Mouse (Mus musculus): ENCODE measurements around the gene Tnfaip8l2.

DNA sequence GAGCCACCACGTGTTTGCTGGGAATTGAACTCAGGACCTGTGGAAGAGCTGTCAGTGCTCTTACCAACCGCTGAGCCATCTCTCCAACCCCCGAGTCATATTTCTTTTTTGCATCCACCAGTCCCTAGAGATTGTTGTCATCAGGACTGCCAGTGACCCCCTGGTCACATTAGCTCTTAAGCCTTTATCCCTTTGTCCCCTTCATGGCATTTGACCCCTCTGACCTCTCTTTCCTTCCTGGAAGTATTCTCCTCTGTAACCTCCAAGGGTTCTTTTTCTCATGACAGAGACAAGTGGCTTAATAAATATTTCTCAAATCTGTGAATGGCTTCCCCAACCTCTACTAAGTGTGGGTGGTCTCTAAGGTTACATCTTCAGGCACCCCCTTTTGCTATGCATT is 5.8 kb upstream of the Tnfaip8l2 start:
- no peak for TF ChIP-seq CTCF (IDR thresholded peaks at IDR 0.05; ENCODE audit: borderline replicate concordance, insufficient read depth, low read depth, low read length)
- no peak for TF ChIP-seq POLR2A (IDR thresholded peaks at IDR 0.05; ENCODE audit: borderline replicate concordance, insufficient read depth, low read length)
